Mouse (Mus musculus): ENCODE data around the gene Tepsin. TPM values are rescaled to one million over a fixed set of nuclear protein-coding genes. Genes with fewer than 3 reads are reported as not detected.

Tepsin gene
- polyA plus RNA-seq, 1 experiment from 2014 or later, result 22.4 TPM

- H3K36me3 ChIP-seq, result peaks cover 80% of the 10 kb centered on the region
- no peak overlapping the region for H3K9ac ChIP-seq
- no peak overlapping the region for H3K4me3 ChIP-seq (replicated peaks)
- H3K9me3 ChIP-seq (replicated peaks), result no peaks in the 10 kb centered on the region
- no peak overlapping the region for H3K27ac ChIP-seq
- 90% methylated on average over 2 of the region's 2 CpGs for WGBS
- no peak overlapping the region for H3K4me2 ChIP-seq
- ATAC-seq (replicated peaks; ENCODE audit: low FRiP score), result no peak
- H3K27me3 ChIP-seq, result no peaks in the 10 kb centered on the region
- H3K4me1 ChIP-seq, result no peaks in the 10 kb centered on the region; the same call in 1 of the 2 replicates
Observed at GRCm38 (mm10) chr11:120126845-120127244, 28.3 kb upstream of the Tepsin start.

DNA sequence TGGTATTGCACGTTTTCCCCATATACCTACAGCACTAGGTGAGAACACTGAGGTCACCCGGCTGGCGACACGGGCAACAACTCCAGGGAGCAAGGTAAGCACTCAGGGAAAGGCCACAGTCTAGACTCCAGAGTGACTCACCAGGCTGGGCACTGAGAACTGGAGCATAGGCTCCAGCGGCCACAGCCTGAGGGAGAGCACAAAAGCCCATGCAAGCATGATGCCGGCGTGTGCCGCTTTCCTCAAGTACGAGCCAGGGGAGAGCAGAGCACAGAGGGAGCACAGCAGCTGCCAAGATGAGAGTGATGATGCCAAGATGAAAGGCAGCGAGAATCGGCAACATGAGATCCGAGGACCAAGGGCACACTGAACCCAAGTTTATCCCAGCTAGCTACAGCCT, 23.6 kb upstream of the Tepsin start:
- Histone ChIP-seq H3K27me3 (no peaks in the 10 kb centered on the region), H3K27ac (no peak overlapping the region), H3K4me1 (peaks cover 3% of the 10 kb centered on the region), H3K4me3 (replicated peaks) (no peak overlapping the region), H3K9me3 (replicated peaks) (no peaks in the 10 kb centered on the region), H3K4me2 (no peak overlapping the region), H3K9ac (no peak overlapping the region), H3K36me3 (peaks cover 78% of the 10 kb centered on the region)
- no peak for ATAC-seq (replicated peaks; ENCODE audit: low FRiP score)
- WGBS, result 80% methylated on average over 12 of the region's 12 CpGs

GRCm38 (mm10) chr11:120120642-120121420, 22.3 kb upstream of the Tepsin start:
- ATAC-seq (replicated peaks; ENCODE audit: low FRiP score), result no peak
- Histone ChIP-seq H3K4me2 (no peak overlapping the region), H3K4me3 (replicated peaks) (no peak overlapping the region), H3K9ac (no peak overlapping the region), H3K27me3 (no peaks in the 10 kb centered on the region), H3K9me3 (replicated peaks) (no peaks in the 10 kb centered on the region), H3K4me1 (peaks cover 3% of the 10 kb centered on the region), H3K27ac (no peak overlapping the region), H3K36me3 (peaks cover 80% of the 10 kb centered on the region)
- 84% methylated on average over 17 of the region's 17 CpGs for WGBS

GRCm38 (mm10) chr11:120119936-120120541, 21.5 kb upstream of the Tepsin start:
- ATAC-seq (replicated peaks; ENCODE audit: low FRiP score), result no peak
- H3K9ac ChIP-seq, result no peak overlapping the region
- peaks cover 83% of the 10 kb centered on the region for H3K36me3 ChIP-seq
- H3K4me3 ChIP-seq (replicated peaks), result no peak overlapping the region
- no peaks in the 10 kb centered on the region for H3K9me3 ChIP-seq (replicated peaks)
- no peaks in the 10 kb centered on the region for H3K27me3 ChIP-seq
- H3K4me1 ChIP-seq, result peaks cover 3% of the 10 kb centered on the region
- no peak overlapping the region for H3K4me2 ChIP-seq
- no peak overlapping the region for H3K27ac ChIP-seq
- 87% methylated on average over 10 of the region's 10 CpGs for WGBS

DNA sequence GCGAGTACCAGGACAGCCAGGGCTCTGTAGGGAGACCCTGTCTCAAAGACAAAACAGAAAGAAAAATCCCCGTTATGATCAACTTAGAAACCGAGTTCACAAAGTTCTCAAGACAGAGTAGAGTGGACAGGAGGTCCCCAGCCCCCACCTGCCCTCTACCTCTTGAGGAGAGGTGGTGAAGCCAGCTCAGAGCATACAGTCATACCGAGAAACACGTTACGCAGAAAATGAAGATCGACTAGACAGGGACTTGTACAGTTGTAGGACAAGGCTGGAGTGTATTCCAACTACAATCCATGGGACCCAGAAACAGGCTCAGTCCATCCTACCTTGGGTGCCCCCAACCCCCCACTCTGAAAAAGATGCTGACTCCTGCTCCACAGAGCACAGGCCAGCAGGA, 20.6 kb upstream of the Tepsin start:
- ATAC-seq (replicated peaks; ENCODE audit: low FRiP score), result no peak
- Histone ChIP-seq H3K4me1 (peaks cover 3% of the 10 kb centered on the region), H3K4me3 (replicated peaks) (no peak overlapping the region), H3K9me3 (replicated peaks) (no peaks in the 10 kb centered on the region), H3K27me3 (no peaks in the 10 kb centered on the region), H3K36me3 (peaks cover 90% of the 10 kb centered on the region), H3K4me2 (no peak overlapping the region), H3K27ac (no peak overlapping the region), H3K9ac (no peak overlapping the region)
- WGBS, result 91% methylated on average over 7 of the region's 7 CpGs

DNA sequence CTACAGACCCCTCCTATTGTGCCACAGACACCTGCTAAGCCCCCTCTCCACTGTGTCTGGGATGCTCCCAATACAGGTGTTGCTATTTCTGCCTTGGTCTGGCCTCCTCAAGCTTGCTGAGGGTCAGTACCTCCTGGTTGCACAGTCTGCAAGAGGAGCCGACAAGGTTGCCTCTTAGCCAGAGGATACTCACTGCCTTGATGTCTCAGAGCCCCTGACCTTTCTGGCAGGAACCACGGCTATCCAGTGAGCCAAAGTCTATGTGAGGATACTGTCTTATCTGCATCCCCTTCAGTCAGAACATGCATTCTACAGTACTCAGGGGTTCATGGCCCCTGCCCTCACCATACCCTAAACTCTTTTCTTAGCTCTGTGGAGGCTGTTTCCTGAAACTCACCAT, 19.1 kb upstream of the Tepsin start:
- no peaks in the 10 kb centered on the region for H3K27me3 ChIP-seq
- no peaks in the 10 kb centered on the region for H3K9me3 ChIP-seq (replicated peaks)
- no peak overlapping the region for H3K9ac ChIP-seq
- no peak overlapping the region for H3K27ac ChIP-seq
- 93% methylated on average over 2 of the region's 2 CpGs for WGBS
- H3K36me3 ChIP-seq, result peaks cover 91% of the 10 kb centered on the region
- H3K4me3 ChIP-seq (replicated peaks), result no peak overlapping the region
- no peak overlapping the region for H3K4me2 ChIP-seq
- H3K4me1 ChIP-seq, result peaks cover 3% of the 10 kb centered on the region
- ATAC-seq (replicated peaks; ENCODE audit: low FRiP score), result no peak

GRCm38 (mm10) chr11:120114488-120115215, 16.1 kb upstream of the Tepsin start:
- Histone ChIP-seq H3K9ac (no peak overlapping the region), H3K27me3 (no peaks in the 10 kb centered on the region), H3K4me3 (replicated peaks) (no peak overlapping the region), H3K4me1 (peaks cover 13% of the 10 kb centered on the region), H3K9me3 (replicated peaks) (no peaks in the 10 kb centered on the region), H3K27ac (no peak overlapping the region), H3K36me3 (peaks cover 81% of the 10 kb centered on the region), H3K4me2 (no peak overlapping the region)
- WGBS, result 88% methylated on average over 21 of the region's 21 CpGs
- ATAC-seq (replicated peaks; ENCODE audit: low FRiP score), result no peak

- Histone ChIP-seq H3K4me3 (replicated peaks) (no peak overlapping the region), H3K4me2 (no peak overlapping the region), H3K27me3 (no peaks in the 10 kb centered on the region), H3K4me1 (peaks cover 33% of the 10 kb centered on the region), H3K9me3 (replicated peaks) (no peaks in the 10 kb centered on the region), H3K9ac (no peak overlapping the region), H3K36me3 (peaks cover 76% of the 10 kb centered on the region), H3K27ac (no peak overlapping the region)
- WGBS, result 88% methylated on average over 4 of the region's 4 CpGs
- no peak for ATAC-seq (replicated peaks; ENCODE audit: low FRiP score)
Observed at GRCm38 (mm10) chr11:120112136-120112535, 13.6 kb upstream of the Tepsin start.

DNA sequence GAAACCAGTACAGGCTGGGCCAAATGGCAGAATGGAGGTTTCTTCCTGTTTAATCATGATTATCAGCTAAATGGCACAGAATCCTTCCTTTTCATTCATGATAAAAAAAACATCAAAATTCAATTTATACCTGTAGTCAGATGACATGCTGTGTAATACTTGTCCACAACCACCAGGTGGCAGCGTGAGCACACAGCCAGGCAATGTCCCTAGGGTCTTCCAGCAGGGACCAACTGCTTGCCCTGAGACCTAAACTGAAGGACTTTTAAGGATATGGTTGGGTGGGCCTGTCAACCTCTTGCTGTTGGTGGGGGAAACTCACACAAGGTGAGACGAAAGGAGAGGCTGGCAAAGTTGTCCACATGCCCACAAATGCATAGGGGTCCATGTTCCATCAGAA, 12.5 kb upstream of the Tepsin start:
- H3K4me3 ChIP-seq (replicated peaks), result no peak overlapping the region
- no peaks in the 10 kb centered on the region for H3K27me3 ChIP-seq
- 3% methylated on average over 2 of the region's 2 CpGs for WGBS
- H3K27ac ChIP-seq, result 0 out of 2 replicates have a peak overlapping the region, but pooled peaks have one; percentile 27
- H3K9me3 ChIP-seq (replicated peaks), result no peaks in the 10 kb centered on the region
- no peak overlapping the region for H3K4me2 ChIP-seq
- ATAC-seq (replicated peaks; ENCODE audit: low FRiP score), result no peak
- H3K4me1 ChIP-seq, result peaks cover 34% of the 10 kb centered on the region
- H3K36me3 ChIP-seq, result peaks cover 74% of the 10 kb centered on the region
- no peak overlapping the region for H3K9ac ChIP-seq

- Histone ChIP-seq H3K4me2 (no peak overlapping the region), H3K9me3 (replicated peaks) (no peaks in the 10 kb centered on the region), H3K4me3 (replicated peaks) (no peak overlapping the region), H3K36me3 (peaks cover 74% of the 10 kb centered on the region), H3K27me3 (no peaks in the 10 kb centered on the region), H3K4me1 (peaks cover 34% of the 10 kb centered on the region), H3K9ac (no peak overlapping the region), H3K27ac (peak overlapping the region; percentile 5; the same call in 1 of the 2 replicates)
- WGBS, result 70% methylated on average over 7 of the region's 7 CpGs
- 0 out of 2 replicates have a peak, but pooled peaks have one; percentile 10 for ATAC-seq (replicated peaks; ENCODE audit: low FRiP score)
Observed at GRCm38 (mm10) chr11:120110554-120110953, 12.0 kb upstream of the Tepsin start.

GRCm38 (mm10) chr11:120109558-120110210, 11.2 kb upstream of the Tepsin start:
- peaks cover 74% of the 10 kb centered on the region for H3K36me3 ChIP-seq
- peaks cover 34% of the 10 kb centered on the region for H3K4me1 ChIP-seq
- no peaks in the 10 kb centered on the region for H3K9me3 ChIP-seq (replicated peaks)
- H3K4me2 ChIP-seq, result no peak overlapping the region
- H3K27me3 ChIP-seq, result no peaks in the 10 kb centered on the region
- WGBS, result 70% methylated on average over 14 of the region's 14 CpGs
- ATAC-seq (replicated peaks; ENCODE audit: low FRiP score), result no peak
- H3K27ac ChIP-seq, result peak overlapping the region; percentile 33; the same call in 1 of the 2 replicates
- H3K4me3 ChIP-seq (replicated peaks), result no peak overlapping the region
- no peak overlapping the region for H3K9ac ChIP-seq
